ENCODE assay signal across 38 mouse cellular contexts in the genomic region with DNA sequence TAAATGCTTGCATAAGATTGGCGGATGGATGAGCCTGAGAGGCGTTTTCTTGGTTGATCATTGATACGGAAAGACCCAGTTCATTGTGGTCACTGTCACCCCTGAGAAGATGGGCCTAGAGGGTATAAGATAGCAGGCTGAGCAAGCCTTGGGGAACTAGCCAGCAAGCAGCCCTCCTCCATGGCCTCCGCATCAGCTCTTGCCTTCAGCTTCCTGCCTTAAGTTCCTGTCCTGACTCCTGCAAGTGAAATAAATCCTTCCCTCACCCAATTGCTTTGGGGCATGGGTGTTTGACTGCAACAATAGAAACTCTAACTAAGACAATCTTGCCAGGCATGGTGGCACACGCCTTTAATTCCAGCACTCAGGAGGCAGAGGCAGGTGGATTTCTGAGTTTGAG. TPM values are rescaled to one million over a fixed set of nuclear protein-coding genes. Genes with fewer than 3 reads are reported as not detected.
DNase-seq lines count a peak whose midpoint lies in the region; ATAC-seq lines count a peak whose summit lies in the region.
"Had no signal": no experiment of that assay in that cellular context is flagged by ENCODE, and none has a peak within 500 bp of the region (broad histone marks: within the 10 kb centered on the region; RNA-seq: fewer than 3 reads in every experiment).

No protein-coding gene starts in this region.

- H3K4me1 ChIP-seq in megakaryocyte, embryonic 14.5 days: peaks cover 68% of the 10 kb centered on the region

- no peaks in the 10 kb centered on the region for H3K9me3 ChIP-seq in megakaryocyte, embryonic 14.5 days
- H3K9me3 ChIP-seq: embryonic facial prominence, embryonic 12.5 days; embryonic facial prominence, embryonic 15.5 days; G1E; heart, embryonic 10.5 days; heart, embryonic 13.5 days; hindbrain, embryonic 12.5 days; hindbrain, embryonic 15.5 days had no signal

- no peak for ATAC-seq in megakaryocyte, adult 5-6 weeks (ENCODE audit: poor library complexity, severe bottlenecking)
- ATAC-seq: activated CD4-positive, CD25-positive, alpha-beta regulatory T cell, adult 4 months; forebrain, embryonic 14.5 days; forebrain, postnatal 0 days; Patski had no signal

- H3K36me3 ChIP-seq in megakaryocyte, embryonic 14.5 days (replicated peaks; ENCODE audit: low read length): no peaks in the 10 kb centered on the region
- H3K36me3 ChIP-seq: embryonic facial prominence, embryonic 12.5 days; embryonic facial prominence, embryonic 15.5 days; G1E; heart, embryonic 10.5 days; heart, embryonic 13.5 days; hindbrain, embryonic 12.5 days; hindbrain, embryonic 15.5 days had no signal

- H3K27me3 ChIP-seq in megakaryocyte, embryonic 14.5 days (replicated peaks): no peaks in the 10 kb centered on the region
- H3K27me3 ChIP-seq: CH12.LX; embryonic facial prominence, embryonic 12.5 days; embryonic facial prominence, embryonic 15.5 days; hindbrain, embryonic 15.5 days; Patski had no signal

- intact Hi-C loops in heart, postnatal 25 days (cut with DNase I): no loop called here
- intact Hi-C loops in left cerebral cortex, postnatal 14 days (cut with DNase I): no loop called here

- DNase-seq in heart, adult 11 months: peak; percentile 82
- DNase-seq in heart, postnatal 25 days (ENCODE audit: low spot score): no peak
- peak; percentile 81 for DNase-seq in ES-CJ7 (ENCODE audit: low read depth, low spot score)
- DNase-seq in ZHBTc4 (ENCODE audit: low read depth, low spot score): peak; percentile 79
- no peak for DNase-seq in liver
- DNase-seq in left cerebral cortex, postnatal 14 days (ENCODE audit: low spot score in 2 of 2): no peak
- DNase-seq: adrenal gland, adult 8-10 months; adrenal gland, postnatal 25 days; B cell, adult 2 months; cerebellum, adult 11 months; cerebellum, adult 2 months; cerebellum, adult 9-11 months; cerebellum, postnatal 25 days; forebrain, postnatal 0 days; gastrocnemius, postnatal 10 days; gastrocnemius, postnatal 36 days; heart, postnatal 14 days; kidney, adult 11 months had no signal

- peak overlapping the region; percentile 38 for H3K4me3 ChIP-seq in megakaryocyte, embryonic 14.5 days (replicated peaks)
- H3K4me3 ChIP-seq: embryonic facial prominence, embryonic 12.5 days; embryonic facial prominence, embryonic 15.5 days; heart, embryonic 10.5 days; heart, embryonic 13.5 days; hindbrain, embryonic 12.5 days; hindbrain, embryonic 15.5 days had no signal

RNA-seq across cellular contexts. Expression of a gene that starts 4.2 kb away (rescaled TPM):
- total RNA-seq in heart, postnatal 25 days (2021): 100 to 1,000 TPM in 1 of 2 experiments, 10 to 100 TPM in 1; 96.7 to 116 TPM
- 93.8 and 722 TPM in 2 replicates for polyA plus RNA-seq in megakaryocyte, embryonic 14.5 days (2012; ENCODE audit: insufficient read depth, low replicate concordance)
- 773 and 813 TPM in 2 replicates for total RNA-seq in megakaryocyte, adult 5-6 weeks (2015)
- 401 and 447 TPM in 2 replicates for total RNA-seq in megakaryocyte, adult 5-6 weeks (2017)
- 10 to 100 TPM; 11.5 to 15.0 TPM for total RNA-seq in left cerebral cortex, postnatal 14 days (2021)

RNA-seq across cellular contexts. Expression of a gene that starts 4.3 kb away (rescaled TPM):
- total RNA-seq in heart, postnatal 25 days (2021): not detected
- not detected in 2 replicates for polyA plus RNA-seq in megakaryocyte, embryonic 14.5 days (2012; ENCODE audit: insufficient read depth, low replicate concordance)
- total RNA-seq in megakaryocyte, adult 5-6 weeks (2015): not detected in 2 replicates
- 0.88 TPM in 1 of 2 replicates, not detected in the other for total RNA-seq in megakaryocyte, adult 5-6 weeks (2017)
- total RNA-seq in left cerebral cortex, postnatal 14 days (2021): not detected
- total RNA-seq: adrenal gland, adult 8-10 months; adrenal gland, postnatal 25 days; CH12.LX; forebrain, postnatal 0 days; G1E; gastrocnemius, postnatal 10 days; gastrocnemius, postnatal 36 days; granulocyte monocyte progenitor cell, adult 5-6 weeks; heart, postnatal 14 days; hematopoietic stem cell, adult 5-6 weeks had no signal
- polyA plus RNA-seq: activated CD4-positive, CD25-positive, alpha-beta regulatory T cell, adult 4 months; brain, embryonic 14.5 days; cerebellum, adult 2 months; embryonic facial prominence, embryonic 12.5 days; embryonic facial prominence, embryonic 15.5 days; forebrain, embryonic 11.5 days; forebrain, embryonic 14.5 days; forebrain, postnatal 0 days; frontal cortex, adult 2 months; G1E; heart, embryonic 10.5 days; heart, embryonic 13.5 days; heart, embryonic 16.5 days; hindbrain, embryonic 15.5 days had no signal

RNA-seq across cellular contexts. Expression of a gene that starts 7.0 kb away (rescaled TPM):
- total RNA-seq in heart, postnatal 25 days (2021): 1 to 10 TPM; 1.6 to 2.8 TPM
- 27.5 and 76.2 TPM in 2 replicates for polyA plus RNA-seq in megakaryocyte, embryonic 14.5 days (2012; ENCODE audit: insufficient read depth, low replicate concordance)
- 110 and 111 TPM in 2 replicates for total RNA-seq in megakaryocyte, adult 5-6 weeks (2015)
- total RNA-seq in megakaryocyte, adult 5-6 weeks (2017): 48.4 and 56.3 TPM in 2 replicates
- 1 to 10 TPM; 4.7 to 4.9 TPM for total RNA-seq in left cerebral cortex, postnatal 14 days (2021)
- polyA plus RNA-seq: G1E had no signal

RNA-seq across cellular contexts. Expression of a gene that starts 9.9 kb away (rescaled TPM):
- under 1 TPM; 0.47 to 0.59 TPM for total RNA-seq in heart, postnatal 25 days (2021)
- not detected in 2 replicates for polyA plus RNA-seq in megakaryocyte, embryonic 14.5 days (2012; ENCODE audit: insufficient read depth, low replicate concordance)
- 0.78 and 2.3 TPM in 2 replicates for total RNA-seq in megakaryocyte, adult 5-6 weeks (2015)
- total RNA-seq in megakaryocyte, adult 5-6 weeks (2017): 1.3 TPM in 1 of 2 replicates, not detected in the other
- not detected for total RNA-seq in left cerebral cortex, postnatal 14 days (2021)
- total RNA-seq: common myeloid progenitor, adult 5-6 weeks; granulocyte monocyte progenitor cell, adult 5-6 weeks; hematopoietic stem cell, adult 5-6 weeks had no signal
- polyA plus RNA-seq: activated CD4-positive, CD25-positive, alpha-beta regulatory T cell, adult 4 months; cerebellum, adult 2 months; forebrain, embryonic 11.5 days; forebrain, embryonic 14.5 days; frontal cortex, adult 2 months had no signal

RNA-seq across cellular contexts. Expression of a gene that starts 18.8 kb away (rescaled TPM):
- total RNA-seq in heart, postnatal 25 days (2021): 1 to 10 TPM; 4.6 to 5.2 TPM
- polyA plus RNA-seq in megakaryocyte, embryonic 14.5 days (2012; ENCODE audit: insufficient read depth, low replicate concordance): 6.6 and 7.4 TPM in 2 replicates
- total RNA-seq in megakaryocyte, adult 5-6 weeks (2015): 8.7 and 9.3 TPM in 2 replicates
- total RNA-seq in megakaryocyte, adult 5-6 weeks (2017): 7.8 and 10.2 TPM in 2 replicates
- total RNA-seq in left cerebral cortex, postnatal 14 days (2021): 1 to 10 TPM; 3.8 to 3.9 TPM

Comparison
In these comparisons a context has a peak if more than half of its experiments do, and no peak if none do; other contexts are left out.
1. DNase-seq: peak in heart, adult 11 months (single experiment), ES-CJ7 (single experiment) and ZHBTc4 (single experiment); none in heart, postnatal 25 days (single experiment), liver (single experiment) and left cerebral cortex, postnatal 14 days (0 of 2).
2. RNA of a gene that starts 4.2 kb away (total RNA-seq): 401 to 813 TPM in megakaryocyte, adult 5-6 weeks and 96.7 to 116 TPM in heart, postnatal 25 days; 11.5 to 15.0 TPM in left cerebral cortex, postnatal 14 days; every median in the first group is over 4 times any median in the second.
3. RNA of a gene that starts 7.0 kb away (total RNA-seq): 48.4 to 111 TPM in megakaryocyte, adult 5-6 weeks; 4.7 to 4.9 TPM in left cerebral cortex, postnatal 14 days and 1.6 to 2.8 TPM in heart, postnatal 25 days; every median in the first group is over 4 times any median in the second.